Mouse (Mus musculus) cerebellum, postnatal 10 days (tissue): ENCODE results near the gene Dnajc6.
A peak's percentile ranks its signal among the peaks of the same experiment; 100 is the strongest.

Experiments used
- DNase-seq, 2 experiments: peaks; one replicate each; pipeline ENCODE4 v3.0.0; 2021; ENCODE audit warnings: mixed read lengths in 2 of 2

The Dnajc6 gene

GRCm38 (mm10) chr4:101496534-101497237 is at the start of gene Dnajc6:
TSS of gene Dnajc6 (plus strand) at chr4:101496648.
- peak; percentile 72 to 75 for DNase-seq

GRCm38 (mm10) chr4:101448701-101449100 is 47.7 kb upstream of the Dnajc6 start:
- no peak for DNase-seq

DNA sequence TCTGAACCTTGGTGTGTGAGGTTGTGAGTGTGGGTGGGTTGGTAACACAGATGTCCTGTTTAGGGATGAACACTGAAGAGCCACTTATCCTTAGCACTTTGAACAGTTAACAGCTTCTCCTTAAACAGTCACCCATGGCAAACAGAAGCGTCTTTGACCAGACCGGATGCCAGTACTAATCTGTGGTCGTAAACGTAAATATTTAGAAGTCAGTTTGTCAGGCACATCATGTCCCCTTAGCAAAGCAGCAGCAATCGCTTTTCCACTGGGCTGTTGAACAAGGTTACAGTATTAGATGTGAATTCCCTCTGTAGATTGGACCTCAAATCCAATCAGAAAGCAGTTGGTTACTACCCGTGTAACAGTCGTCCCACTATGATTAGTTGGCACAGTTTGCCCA is 47.1 kb upstream of the Dnajc6 start:
- no peak for DNase-seq

DNA sequence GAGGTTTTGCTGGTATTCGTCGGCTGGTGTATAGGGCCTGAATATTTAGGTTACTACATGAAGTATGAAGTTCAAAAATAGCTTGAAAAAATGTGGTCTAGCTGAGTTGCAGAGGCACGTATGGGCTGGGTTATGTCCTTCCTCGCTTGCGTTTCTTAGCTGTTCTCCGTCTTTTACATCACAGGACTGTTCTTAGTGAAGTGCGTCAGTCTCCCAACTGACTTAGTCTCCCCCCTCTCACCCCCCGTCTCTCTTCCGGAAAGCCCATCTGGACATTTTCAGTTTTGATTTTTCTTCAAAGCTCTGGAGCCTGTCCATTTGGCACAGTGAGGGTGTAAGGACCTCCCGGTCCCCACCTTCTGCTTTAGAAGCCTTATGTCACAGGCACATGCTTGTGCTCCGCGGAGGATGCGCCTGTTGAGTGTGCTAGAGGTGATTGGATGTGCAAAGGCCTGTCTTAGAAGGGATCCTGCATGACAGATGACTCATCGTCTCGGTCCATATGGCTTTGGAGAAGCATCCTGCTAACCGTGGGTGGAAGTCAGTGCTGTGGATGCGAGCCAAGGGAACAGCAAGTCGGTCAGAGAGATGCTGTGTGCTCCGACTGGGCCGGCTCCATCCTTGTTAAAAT is 46.2 kb upstream of the Dnajc6 start:
- DNase-seq, result peak; percentile 95 to 97

DNA sequence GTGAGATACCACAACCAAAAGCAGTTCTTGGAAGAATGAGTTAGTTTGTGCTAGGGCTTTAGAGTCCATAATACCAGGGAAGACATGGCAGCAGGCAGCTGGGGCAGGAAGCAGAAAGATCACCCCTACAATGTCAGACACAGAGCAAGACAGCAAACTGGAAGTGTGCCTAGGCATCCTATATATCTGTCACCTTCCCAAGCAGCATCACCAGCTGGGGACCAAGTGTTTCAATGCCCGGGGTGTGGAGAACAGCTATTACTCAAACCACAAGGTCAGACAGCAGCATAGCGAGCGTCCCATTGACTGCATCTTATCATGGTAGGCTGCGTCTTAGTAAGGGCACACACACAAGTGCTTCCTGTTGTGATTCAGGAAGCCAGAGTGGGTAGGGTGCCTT is 45.4 kb upstream of the Dnajc6 start:
- peak in 1 of 2 experiments; percentile 42 for DNase-seq

- DNase-seq, result no peak
These were observed 43.6 kb upstream of the Dnajc6 start for GRCm38 (mm10) chr4:101452829-101453228.

- no peak for DNase-seq
These were observed 39.3 kb upstream of the Dnajc6 start for GRCm38 (mm10) chr4:101457176-101457575.

- DNase-seq, result peak; percentile 86 to 89
These were observed 38.1 kb upstream of the Dnajc6 start for GRCm38 (mm10) chr4:101458341-101458740.

GRCm38 (mm10) chr4:101459358-101459757 is 37.1 kb upstream of the Dnajc6 start:
- no peak for DNase-seq

GRCm38 (mm10) chr4:101460114-101460513 is 36.3 kb upstream of the Dnajc6 start:
- no peak for DNase-seq

DNA sequence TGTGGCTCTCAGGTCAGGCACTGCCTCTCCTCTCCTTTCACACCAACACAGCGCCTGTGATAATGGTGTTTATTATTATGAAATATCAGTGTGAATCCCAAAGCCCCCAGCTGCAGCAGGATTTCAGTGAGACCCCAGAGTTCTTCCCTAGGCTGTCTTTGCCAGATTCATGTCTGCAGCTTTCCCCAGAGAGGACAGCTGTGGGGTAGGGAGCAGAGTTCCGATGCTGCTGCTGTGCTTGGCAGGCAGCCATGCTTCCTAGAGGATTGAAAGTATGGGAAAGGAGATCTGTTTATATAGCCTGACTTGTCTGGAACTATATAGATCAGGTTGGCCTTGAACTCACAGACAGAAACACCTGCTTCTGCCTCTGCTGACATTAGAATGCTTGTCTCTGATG is 34.4 kb upstream of the Dnajc6 start:
- no peak for DNase-seq

DNA sequence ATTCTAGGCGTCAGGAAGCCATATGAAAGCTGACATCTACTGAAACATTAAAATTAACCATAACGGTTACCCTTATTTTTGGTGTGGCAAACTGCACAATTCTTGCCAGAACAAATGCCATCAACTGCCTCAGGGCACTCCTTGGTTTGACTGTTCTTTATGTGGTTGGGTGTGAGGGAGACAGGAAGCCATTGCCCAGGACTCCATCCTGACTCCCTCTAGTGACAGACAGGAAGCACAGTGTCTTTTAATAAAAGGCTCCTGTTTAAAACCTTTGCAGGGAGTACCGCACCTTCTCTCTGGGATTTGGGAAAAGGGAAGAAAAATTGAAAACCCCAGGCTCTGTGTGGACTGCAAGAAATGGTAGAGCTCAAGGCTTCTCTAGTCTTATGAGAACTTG is 30.2 kb upstream of the Dnajc6 start:
- DNase-seq, result no peak

DNA sequence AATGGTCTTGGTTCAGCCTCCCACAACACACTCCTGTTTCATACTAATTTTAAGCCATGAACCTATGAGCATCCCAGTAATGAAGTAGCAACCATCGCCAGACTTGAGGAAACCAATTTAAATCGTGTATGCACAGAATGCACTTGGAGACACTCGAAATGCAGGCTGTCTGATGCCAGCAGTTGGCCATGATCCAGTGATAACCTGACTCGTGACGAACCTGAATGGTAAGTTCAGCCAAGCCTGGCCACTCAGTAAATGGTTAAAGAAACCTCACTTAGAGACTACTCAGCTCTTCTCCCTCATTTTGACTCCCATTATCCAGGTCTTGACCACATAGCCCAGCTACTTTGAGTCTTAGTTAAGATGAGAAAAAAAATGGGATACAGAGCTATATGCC is 27.2 kb upstream of the Dnajc6 start:
- DNase-seq, result peak in 1 of 2 experiments; percentile 40

GRCm38 (mm10) chr4:101470543-101470942 is 25.9 kb upstream of the Dnajc6 start:
- DNase-seq, result peak in 1 of 2 experiments; percentile 47

GRCm38 (mm10) chr4:101472767-101473166 is 23.7 kb upstream of the Dnajc6 start:
- DNase-seq, result no peak

DNA sequence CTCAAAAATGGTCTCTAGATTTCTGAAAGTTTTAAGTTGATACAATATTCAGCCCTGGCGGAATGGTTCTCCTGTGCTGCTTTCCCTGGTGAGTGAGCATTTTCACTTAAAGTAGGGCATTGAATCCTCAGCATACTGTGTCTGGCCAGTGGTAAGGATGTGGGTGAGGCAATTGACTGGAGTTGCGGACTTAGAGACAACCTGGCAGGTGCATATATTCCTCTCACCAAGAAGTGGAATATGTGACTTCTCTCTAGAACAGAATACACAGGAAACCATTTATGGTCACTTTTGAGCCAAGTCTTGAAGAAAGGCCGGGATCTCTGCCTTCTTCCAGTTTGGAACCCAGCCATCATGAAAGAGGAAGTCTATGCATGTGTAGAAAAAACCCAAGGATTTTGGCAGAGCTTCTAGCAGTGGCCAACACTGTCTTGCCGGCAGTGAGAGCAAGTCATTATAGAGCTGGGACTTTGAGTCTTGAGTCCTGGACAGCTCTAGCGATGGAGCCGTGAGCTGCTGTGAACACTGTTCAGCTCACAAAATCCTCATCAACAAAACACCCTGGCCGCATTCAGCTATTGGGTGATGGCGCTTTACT is 6.0 kb upstream of the Dnajc6 start:
- DNase-seq, result no peak

- no peak for DNase-seq
These were observed 4.7 kb upstream of the Dnajc6 start for GRCm38 (mm10) chr4:101491704-101492103.

GRCm38 (mm10) chr4:101493611-101494197 is 2.7 kb upstream of the Dnajc6 start:
- DNase-seq, result peak; percentile 24 to 30

- DNase-seq, result no peak
These were observed 287 bp upstream of the Dnajc6 start for GRCm38 (mm10) chr4:101496188-101496533.

DNA sequence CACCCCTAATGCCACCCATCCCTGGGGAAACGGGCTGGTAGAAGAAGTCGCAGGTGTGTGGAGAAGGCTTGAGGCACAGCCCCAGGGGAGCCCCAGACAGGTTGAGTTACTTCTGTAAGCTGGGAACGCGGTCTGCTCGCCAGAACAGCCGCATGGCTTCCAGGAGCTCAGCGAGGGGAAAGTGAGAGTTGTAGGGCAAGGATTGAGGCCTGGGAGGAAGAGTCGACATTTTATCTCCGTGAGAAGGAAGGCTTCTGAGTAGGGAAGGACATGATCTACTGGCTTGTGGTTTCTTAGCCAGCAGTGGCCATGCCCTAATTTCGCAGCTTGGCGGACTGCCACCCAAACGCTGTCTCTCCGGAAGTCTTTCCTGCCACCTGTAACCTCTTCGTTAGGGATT is 888 bp downstream of the Dnajc6 start:
- peak; percentile 69 to 73 for DNase-seq

GRCm38 (mm10) chr4:101504470-101505007 is 8.1 kb downstream of the Dnajc6 start:
- no peak for DNase-seq

DNA sequence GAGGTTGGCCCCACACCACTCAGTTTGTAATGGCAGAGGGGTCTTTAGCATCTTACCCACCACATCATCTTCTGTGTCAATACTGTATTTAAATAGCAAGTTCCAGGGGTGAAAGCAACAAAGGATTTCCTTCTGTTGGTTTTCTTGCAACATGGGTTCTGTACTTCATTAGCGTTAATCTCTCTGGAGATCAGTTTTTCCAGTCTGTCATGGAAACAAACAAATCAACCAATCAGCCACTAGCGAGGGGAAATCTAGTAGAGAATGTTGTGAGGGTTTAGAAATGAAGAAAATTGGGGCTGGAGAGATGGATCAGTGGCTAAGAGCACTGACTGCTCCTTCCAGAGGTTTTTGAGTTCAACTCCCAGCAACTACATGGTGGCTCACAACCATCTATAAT is 9.5 kb downstream of the Dnajc6 start:
- no peak for DNase-seq

DNA sequence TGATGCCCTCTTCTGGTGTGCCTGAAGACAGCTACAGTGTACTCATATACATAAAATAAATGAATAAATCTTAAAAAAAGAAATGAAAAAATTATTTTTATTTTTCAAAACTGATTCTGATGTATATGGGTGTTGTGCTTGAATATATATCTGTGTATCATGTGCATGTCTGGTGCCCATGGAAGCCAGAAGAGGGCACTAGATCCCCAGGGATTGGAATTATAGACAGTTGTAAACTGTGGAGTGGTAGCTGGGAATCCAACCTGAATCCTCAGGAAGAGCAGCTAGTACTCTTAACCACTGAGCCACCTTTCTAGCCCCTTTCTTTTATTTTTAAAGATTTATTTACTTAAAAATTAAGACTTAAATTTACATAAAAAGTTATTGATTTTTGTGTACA is 9.9 kb downstream of the Dnajc6 start:
- DNase-seq, result no peak
